Mouse (Mus musculus): ENCODE data around the gene Gm38431. TPM values are rescaled to one million over a fixed set of nuclear protein-coding genes. Genes with fewer than 3 reads are reported as not detected.
A peak's percentile ranks its signal among the peaks of the same experiment; 100 is the strongest.

Gm38431 gene
- polyA plus RNA-seq, 1 experiment from 2014 or later: 1.0 TPM

GRCm38 (mm10) chr9:21034481-21035085 is 57.2 kb downstream of the Gm38431 start:
- H3K36me3 ChIP-seq: no peaks in the 10 kb centered on the region
- H3K27ac ChIP-seq: no peak overlapping the region
- no peaks in the 10 kb centered on the region for H3K9me3 ChIP-seq
- H3K27me3 ChIP-seq (replicated peaks): peaks cover 77% of the 10 kb centered on the region
- no peak overlapping the region for H3K9ac ChIP-seq
- H3K4me3 ChIP-seq (replicated peaks): 0 out of 2 replicates have a peak overlapping the region, but pooled peaks have one; percentile 3
- no peak for ATAC-seq
- H3K4me1 ChIP-seq (replicated peaks): peaks cover 63% of the 10 kb centered on the region
- H3K4me2 ChIP-seq (replicated peaks): peak overlapping the region; percentile 11; the same call in 1 of the 2 replicates
- WGBS: 2% methylated on average over 17 of the region's 17 CpGs

- H3K27me3 ChIP-seq (replicated peaks): peaks cover 74% of the 10 kb centered on the region
- no peaks in the 10 kb centered on the region for H3K36me3 ChIP-seq
- H3K9ac ChIP-seq: peak overlapping the region; percentile 50
Measured at GRCm38 (mm10) chr9:21033136-21033535, 58.7 kb downstream of the Gm38431 start.

GRCm38 (mm10) chr9:21032491-21032890 is 59.3 kb downstream of the Gm38431 start:
- peak overlapping the region; percentile 50; the same call in 1 of the 2 replicates for H3K9ac ChIP-seq
- no peaks in the 10 kb centered on the region for H3K36me3 ChIP-seq
- H3K4me3 ChIP-seq (replicated peaks): peak overlapping the region; percentile 55
- H3K27ac ChIP-seq: no peak overlapping the region
- WGBS: 3% methylated on average over 7 of the region's 7 CpGs
- peaks cover 67% of the 10 kb centered on the region for H3K27me3 ChIP-seq (replicated peaks)
- no peak for ATAC-seq
- no peaks in the 10 kb centered on the region for H3K9me3 ChIP-seq
- H3K4me2 ChIP-seq (replicated peaks): peak overlapping the region; percentile 99
- H3K4me1 ChIP-seq (replicated peaks): peaks cover 60% of the 10 kb centered on the region

More at GRCm38 (mm10) chr9:21033136-21033535, 58.7 kb downstream of the Gm38431 start:
- ATAC-seq: peak; percentile 77
- H3K27ac ChIP-seq: no peak overlapping the region
- peak overlapping the region; percentile 55 for H3K4me3 ChIP-seq (replicated peaks)
- H3K4me1 ChIP-seq (replicated peaks): peaks cover 64% of the 10 kb centered on the region
- peak overlapping the region; percentile 99 for H3K4me2 ChIP-seq (replicated peaks)
- no peaks in the 10 kb centered on the region for H3K9me3 ChIP-seq
- 0% methylated on average over 34 of the region's 34 CpGs for WGBS

- peak within 1 kb of the TSS; percentile 50 for H3K9ac ChIP-seq
- H3K27me3 ChIP-seq (replicated peaks): peaks cover 62% of the 10 kb centered on the region
- H3K4me3 ChIP-seq (replicated peaks): peak within 1 kb of the TSS; percentile 55
- H3K36me3 ChIP-seq: no peaks in the 10 kb centered on the region
- H3K27ac ChIP-seq: no peak within 1 kb of the TSS
- ATAC-seq: no peak
- H3K4me2 ChIP-seq (replicated peaks): peak within 1 kb of the TSS; percentile 99
- peaks cover 55% of the 10 kb centered on the region for H3K4me1 ChIP-seq (replicated peaks)
- whole genome bisulfite sequencing: under 1% methylated on average over 34 of the region's 35 CpGs
- H3K9me3 ChIP-seq: no peaks in the 10 kb centered on the region
Measured at GRCm38 (mm10) chr9:21031896-21032351, 59.9 kb downstream of the Gm38431 start, which contains the start of gene Icam5. TSS of gene Icam5 (plus strand) at chr9:21032073.

GRCm38 (mm10) chr9:21031251-21031895 is 60.4 kb downstream of the Gm38431 start:
- peak; percentile 27 for ATAC-seq
- Histone ChIP-seq H3K36me3 (no peaks in the 10 kb centered on the region), H3K4me2 (replicated peaks) (peak overlapping the region; percentile 99), H3K4me1 (replicated peaks) (peaks cover 49% of the 10 kb centered on the region), H3K9me3 (no peaks in the 10 kb centered on the region), H3K4me3 (replicated peaks) (peak overlapping the region; percentile 49), H3K27me3 (replicated peaks) (peaks cover 56% of the 10 kb centered on the region), H3K27ac (no peak overlapping the region), H3K9ac (0 out of 2 replicates have a peak overlapping the region, but pooled peaks have one; percentile 14)
- under 1% methylated on average over 36 of the region's 36 CpGs for WGBS

GRCm38 (mm10) chr9:21030781-21031250 is 61.0 kb downstream of the Gm38431 start:
- Histone ChIP-seq H3K9me3 (no peaks in the 10 kb centered on the region), H3K27ac (no peak overlapping the region), H3K4me2 (replicated peaks) (peak overlapping the region; percentile 99), H3K27me3 (replicated peaks) (peaks cover 51% of the 10 kb centered on the region), H3K36me3 (no peaks in the 10 kb centered on the region), H3K9ac (no peak overlapping the region), H3K4me3 (replicated peaks) (peak overlapping the region; percentile 49), H3K4me1 (replicated peaks) (peaks cover 46% of the 10 kb centered on the region)
- ATAC-seq: peak; percentile 76
- WGBS: under 1% methylated on average over 13 of the region's 13 CpGs

- Histone ChIP-seq H3K27ac (no peak overlapping the region), H3K36me3 (no peaks in the 10 kb centered on the region), H3K4me2 (replicated peaks) (peak overlapping the region; percentile 99), H3K4me3 (replicated peaks) (peak overlapping the region; percentile 49), H3K9me3 (no peaks in the 10 kb centered on the region), H3K4me1 (replicated peaks) (peaks cover 46% of the 10 kb centered on the region), H3K27me3 (replicated peaks) (peaks cover 44% of the 10 kb centered on the region), H3K9ac (peak overlapping the region; percentile 54; the same call in 1 of the 2 replicates)
- 26% methylated on average over 22 of the region's 22 CpGs for WGBS
- ATAC-seq: no peak
Measured at GRCm38 (mm10) chr9:21030055-21030600, 61.7 kb downstream of the Gm38431 start.

GRCm38 (mm10) chr9:21029291-21030054 is 62.3 kb downstream of the Gm38431 start, which contains the start of gene Icam4:
TSS of gene Icam4 (plus strand) at chr9:21029373.
- H3K9ac ChIP-seq: peak within 1 kb of the TSS; percentile 54
- H3K4me1 ChIP-seq (replicated peaks): peaks cover 39% of the 10 kb centered on the region
- no peaks in the 10 kb centered on the region for H3K9me3 ChIP-seq
- H3K4me3 ChIP-seq (replicated peaks): peak within 1 kb of the TSS; percentile 49
- H3K27ac ChIP-seq: no peak within 1 kb of the TSS
- 2% methylated on average over 37 of the region's 37 CpGs for WGBS
- peak; percentile 40 for ATAC-seq
- peak within 1 kb of the TSS; percentile 99 for H3K4me2 ChIP-seq (replicated peaks)
- H3K36me3 ChIP-seq: no peaks in the 10 kb centered on the region
- H3K27me3 ChIP-seq (replicated peaks): peaks cover 37% of the 10 kb centered on the region

GRCm38 (mm10) chr9:21028560-21029110 is 63.2 kb downstream of the Gm38431 start:
- WGBS: 70% methylated on average over 6 of the region's 6 CpGs
- Histone ChIP-seq H3K9ac (no peak overlapping the region), H3K4me2 (replicated peaks) (no peak overlapping the region), H3K4me1 (replicated peaks) (peaks cover 38% of the 10 kb centered on the region), H3K27me3 (replicated peaks) (peaks cover 31% of the 10 kb centered on the region), H3K9me3 (no peaks in the 10 kb centered on the region), H3K36me3 (no peaks in the 10 kb centered on the region), H3K27ac (no peak overlapping the region), H3K4me3 (replicated peaks) (no peak overlapping the region)
- no peak for ATAC-seq

GRCm38 (mm10) chr9:21027774-21028290 is 64.0 kb downstream of the Gm38431 start:
- H3K27ac ChIP-seq: no peak overlapping the region
- peaks cover 32% of the 10 kb centered on the region for H3K4me1 ChIP-seq (replicated peaks)
- H3K36me3 ChIP-seq: no peaks in the 10 kb centered on the region
- WGBS: 55% methylated on average over 8 of the region's 8 CpGs
- H3K4me3 ChIP-seq (replicated peaks): no peak overlapping the region
- H3K27me3 ChIP-seq (replicated peaks): peaks cover 23% of the 10 kb centered on the region
- no peak for ATAC-seq
- no peak overlapping the region for H3K4me2 ChIP-seq (replicated peaks)
- H3K9ac ChIP-seq: no peak overlapping the region
- no peaks in the 10 kb centered on the region for H3K9me3 ChIP-seq

GRCm38 (mm10) chr9:21026849-21027248 is 64.9 kb downstream of the Gm38431 start:
- Histone ChIP-seq H3K36me3 (no peaks in the 10 kb centered on the region), H3K9me3 (no peaks in the 10 kb centered on the region), H3K4me1 (replicated peaks) (peaks cover 22% of the 10 kb centered on the region), H3K27me3 (replicated peaks) (peaks cover 14% of the 10 kb centered on the region), H3K9ac (no peak overlapping the region), H3K4me2 (replicated peaks) (no peak overlapping the region), H3K27ac (no peak overlapping the region), H3K4me3 (replicated peaks) (no peak overlapping the region)
- 75% methylated on average over 12 of the region's 12 CpGs for WGBS
- no peak for ATAC-seq

Measured in intestine, embryonic 15.5 days (tissue).